Mouse (Mus musculus): ENCODE measurements around the gene Tkt. TPM values are rescaled to one million over a fixed set of nuclear protein-coding genes. Genes with fewer than 3 reads are reported as not detected.

Gene Tkt
- polyA plus RNA-seq, 1 experiment from 2014 or later, result 238 TPM

DNA sequence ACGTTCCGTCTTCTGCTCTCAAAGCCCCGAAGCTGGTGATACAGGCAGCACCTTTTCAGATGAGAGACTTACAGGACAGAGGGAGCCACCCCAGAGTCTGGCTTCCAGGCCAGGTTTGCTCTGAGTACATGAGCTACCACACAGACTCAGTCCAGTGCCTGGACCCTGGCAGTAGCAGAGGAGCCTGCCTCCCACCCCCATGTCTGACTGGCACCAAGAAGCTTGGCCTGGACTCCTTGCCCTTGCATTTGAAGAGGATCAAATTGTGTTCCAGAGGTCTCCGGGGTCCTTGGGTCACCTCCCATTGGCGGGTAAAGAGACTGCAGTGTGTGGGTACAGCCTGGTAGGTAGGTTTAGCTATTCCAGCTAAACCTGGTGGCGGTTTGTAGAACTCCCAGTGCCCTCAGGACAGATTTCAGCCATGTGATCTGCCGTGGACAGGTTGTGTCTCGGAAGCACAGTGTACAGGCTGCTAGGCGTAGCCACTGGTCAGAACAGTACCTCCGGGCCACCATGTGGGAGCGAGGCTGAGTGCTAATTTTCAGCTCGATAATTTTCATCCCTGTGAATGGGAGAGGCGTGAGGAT is 12.7 kb downstream of the Tkt start:
- Histone ChIP-seq H3K36me3 (ENCODE audit: insufficient read depth, low read length) (peaks cover 51% of the 10 kb centered on the region), H3K9me3 (replicated peaks; ENCODE audit: low read length) (no peaks in the 10 kb centered on the region), H3K27me3 (ENCODE audit: insufficient read depth, low read length) (no peaks in the 10 kb centered on the region), H3K4me3 (replicated peaks; ENCODE audit: low read depth, low read length) (no peak overlapping the region), H3K27ac (peak overlapping the region; percentile 75), H3K4me2 (ENCODE audit: low read length) (no peak overlapping the region), H3K9ac (ENCODE audit: low read depth, low read length) (no peak overlapping the region), H3K4me1 (replicated peaks; ENCODE audit: insufficient read depth, low read length) (peaks cover 4% of the 10 kb centered on the region; the same call in 1 of the 2 replicates)
- peak; percentile 42 for ATAC-seq (replicated peaks; ENCODE audit: low FRiP score, low read depth)
- no peak for TF ChIP-seq CTCF (IDR thresholded peaks at IDR 0.05; ENCODE audit: low read depth)
- DNase-seq (ENCODE audit: low spot score), result no peak
- 81% methylated on average over 13 of the region's 13 CpGs for WGBS

DNA sequence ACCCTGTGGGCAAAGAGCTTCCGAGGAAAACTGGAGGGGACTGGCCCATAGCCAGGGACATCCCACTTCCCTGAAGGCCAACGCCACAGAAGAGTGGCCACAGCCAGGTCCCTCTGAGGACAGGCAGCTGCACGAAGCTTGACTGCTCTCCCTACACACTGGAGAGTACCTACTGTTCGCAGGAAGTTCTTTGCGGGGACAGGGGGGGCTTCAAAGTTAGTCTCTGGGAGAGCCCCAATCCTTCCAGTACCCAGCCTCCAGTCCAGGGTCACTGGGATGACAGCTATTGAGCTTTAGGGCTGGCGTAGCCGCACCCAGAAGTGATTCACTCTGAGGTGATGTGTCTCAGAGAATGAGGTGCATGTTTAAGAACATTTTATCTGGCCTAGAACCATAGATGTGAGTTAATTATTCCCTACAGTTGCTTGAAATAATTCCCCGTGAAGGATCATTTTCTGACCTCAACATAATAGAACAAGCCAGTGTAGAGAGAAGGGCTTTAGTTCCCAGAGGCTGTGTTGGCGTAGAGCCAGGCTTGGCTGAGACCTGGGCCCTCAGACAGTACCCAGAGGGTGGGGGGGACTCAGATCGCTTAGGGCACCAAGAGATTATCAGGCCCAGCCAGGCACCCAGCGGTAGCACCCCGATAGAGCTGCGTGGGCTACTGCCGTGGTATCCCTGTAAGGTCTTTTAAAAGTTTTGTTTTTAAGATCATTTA is 13.5 kb downstream of the Tkt start:
- Histone ChIP-seq H3K4me3 (replicated peaks; ENCODE audit: low read depth, low read length) (no peak overlapping the region), H3K9me3 (replicated peaks; ENCODE audit: low read length) (no peaks in the 10 kb centered on the region), H3K27me3 (ENCODE audit: insufficient read depth, low read length) (no peaks in the 10 kb centered on the region), H3K4me2 (ENCODE audit: low read length) (no peak overlapping the region; the same call in 1 of the 2 replicates), H3K27ac (peak overlapping the region; percentile 75), H3K4me1 (replicated peaks; ENCODE audit: insufficient read depth, low read length) (peaks cover 4% of the 10 kb centered on the region; the same call in 1 of the 2 replicates), H3K9ac (ENCODE audit: low read depth, low read length) (no peak overlapping the region), H3K36me3 (ENCODE audit: insufficient read depth, low read length) (peaks cover 55% of the 10 kb centered on the region)
- peak; percentile 33 for DNase-seq (ENCODE audit: low spot score)
- 74% methylated on average over 14 of the region's 14 CpGs for WGBS
- peak; percentile 41 for ATAC-seq (replicated peaks; ENCODE audit: low FRiP score, low read depth)
- TF ChIP-seq CTCF (IDR thresholded peaks at IDR 0.05; ENCODE audit: low read depth), result no peak

DNA sequence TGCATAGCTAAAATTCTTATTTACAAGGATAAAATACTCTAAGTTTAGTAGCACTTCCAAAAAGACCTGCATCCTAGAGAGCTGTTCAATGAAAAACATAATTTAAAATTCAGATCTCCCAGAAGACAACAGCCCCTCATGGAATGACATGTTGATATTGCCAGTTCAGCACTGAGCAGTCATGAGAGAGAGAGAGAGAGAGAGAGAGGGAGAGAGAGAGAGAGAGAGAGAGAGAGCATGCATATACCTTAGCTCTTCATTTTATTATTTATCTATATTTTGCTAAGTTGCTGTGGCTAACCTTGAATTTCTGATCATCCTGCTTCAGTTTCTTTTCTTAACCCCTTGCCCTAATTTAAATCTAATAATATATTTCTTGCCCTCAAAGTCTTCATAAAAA is 14.2 kb downstream of the Tkt start:
- H3K27ac ChIP-seq, result no peak overlapping the region
- no peak for DNase-seq (ENCODE audit: low spot score)
- H3K4me1 ChIP-seq (replicated peaks; ENCODE audit: insufficient read depth, low read length), result peaks cover 4% of the 10 kb centered on the region; the same call in 1 of the 2 replicates
- no peaks in the 10 kb centered on the region for H3K9me3 ChIP-seq (replicated peaks; ENCODE audit: low read length)
- no peak overlapping the region for H3K9ac ChIP-seq (ENCODE audit: low read depth, low read length)
- peaks cover 62% of the 10 kb centered on the region for H3K36me3 ChIP-seq (ENCODE audit: insufficient read depth, low read length)
- no peak for ATAC-seq (replicated peaks; ENCODE audit: low FRiP score, low read depth)
- no peak for TF ChIP-seq CTCF (IDR thresholded peaks at IDR 0.05; ENCODE audit: low read depth)
- H3K27me3 ChIP-seq (ENCODE audit: insufficient read depth, low read length), result no peaks in the 10 kb centered on the region
- no peak overlapping the region for H3K4me2 ChIP-seq (ENCODE audit: low read length)
- no peak overlapping the region for H3K4me3 ChIP-seq (replicated peaks; ENCODE audit: low read depth, low read length)

DNA sequence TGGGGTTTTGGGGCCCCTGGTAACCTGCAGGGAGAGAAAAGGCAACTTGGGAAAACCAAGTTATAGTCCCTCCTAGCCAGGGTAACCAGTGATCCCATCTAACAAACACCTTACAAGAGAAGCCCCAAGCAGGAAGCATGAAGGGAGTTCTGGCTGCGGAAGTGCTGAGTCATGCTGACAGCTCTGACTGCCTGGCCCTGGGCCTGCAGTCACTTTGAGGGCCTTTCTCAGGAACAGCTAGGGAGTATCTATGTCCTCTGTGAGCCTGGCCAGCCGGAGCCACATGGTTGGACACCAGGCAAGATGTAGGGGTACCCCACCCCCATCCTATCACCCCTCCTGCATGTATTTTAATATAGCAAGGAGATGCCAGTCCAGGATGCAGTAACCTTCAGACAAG is 16.3 kb downstream of the Tkt start:
- Histone ChIP-seq H3K27me3 (ENCODE audit: insufficient read depth, low read length) (no peaks in the 10 kb centered on the region), H3K4me3 (replicated peaks; ENCODE audit: low read depth, low read length) (no peak overlapping the region), H3K9ac (ENCODE audit: low read depth, low read length) (no peak overlapping the region), H3K9me3 (replicated peaks; ENCODE audit: low read length) (no peaks in the 10 kb centered on the region), H3K27ac (no peak overlapping the region), H3K4me1 (replicated peaks; ENCODE audit: insufficient read depth, low read length) (no peaks in the 10 kb centered on the region), H3K4me2 (ENCODE audit: low read length) (no peak overlapping the region), H3K36me3 (ENCODE audit: insufficient read depth, low read length) (peaks cover 72% of the 10 kb centered on the region)
- DNase-seq (ENCODE audit: low spot score) (no peak), ATAC-seq (replicated peaks; ENCODE audit: low FRiP score, low read depth) (no peak)
- TF ChIP-seq CTCF (IDR thresholded peaks at IDR 0.05; ENCODE audit: low read depth), result no peak
- 81% methylated on average over 2 of the region's 2 CpGs for WGBS

DNA sequence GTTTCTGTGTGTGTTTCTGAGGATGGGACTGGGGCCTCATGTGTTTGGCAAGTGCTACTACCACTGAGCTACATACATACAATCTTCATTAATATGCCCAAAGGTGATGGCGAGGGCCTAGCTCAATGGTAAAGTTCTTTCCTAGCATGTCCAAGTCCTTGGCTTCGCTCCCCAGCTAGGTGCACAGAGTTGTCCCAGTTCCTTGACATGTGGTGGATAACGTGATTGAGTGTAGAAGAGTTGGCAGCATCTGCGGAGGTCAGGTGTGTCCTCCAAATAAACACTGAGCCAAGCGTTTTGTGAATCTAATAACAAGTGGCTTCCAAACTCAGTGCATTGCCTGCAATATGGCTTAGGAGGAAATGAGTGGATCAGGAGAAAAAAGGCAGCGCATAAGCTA is 18.2 kb downstream of the Tkt start:
- Histone ChIP-seq H3K9ac (ENCODE audit: low read depth, low read length) (no peak overlapping the region), H3K27me3 (ENCODE audit: insufficient read depth, low read length) (no peaks in the 10 kb centered on the region), H3K9me3 (replicated peaks; ENCODE audit: low read length) (no peaks in the 10 kb centered on the region), H3K4me3 (replicated peaks; ENCODE audit: low read depth, low read length) (no peak overlapping the region), H3K4me2 (ENCODE audit: low read length) (no peak overlapping the region), H3K27ac (no peak overlapping the region), H3K4me1 (replicated peaks; ENCODE audit: insufficient read depth, low read length) (no peaks in the 10 kb centered on the region), H3K36me3 (ENCODE audit: insufficient read depth, low read length) (peaks cover 73% of the 10 kb centered on the region)
- no peak for ATAC-seq (replicated peaks; ENCODE audit: low FRiP score, low read depth)
- no peak for DNase-seq (ENCODE audit: low spot score)
- no peak for TF ChIP-seq CTCF (IDR thresholded peaks at IDR 0.05; ENCODE audit: low read depth)
- WGBS, result 90% methylated on average over 6 of the region's 6 CpGs

DNA sequence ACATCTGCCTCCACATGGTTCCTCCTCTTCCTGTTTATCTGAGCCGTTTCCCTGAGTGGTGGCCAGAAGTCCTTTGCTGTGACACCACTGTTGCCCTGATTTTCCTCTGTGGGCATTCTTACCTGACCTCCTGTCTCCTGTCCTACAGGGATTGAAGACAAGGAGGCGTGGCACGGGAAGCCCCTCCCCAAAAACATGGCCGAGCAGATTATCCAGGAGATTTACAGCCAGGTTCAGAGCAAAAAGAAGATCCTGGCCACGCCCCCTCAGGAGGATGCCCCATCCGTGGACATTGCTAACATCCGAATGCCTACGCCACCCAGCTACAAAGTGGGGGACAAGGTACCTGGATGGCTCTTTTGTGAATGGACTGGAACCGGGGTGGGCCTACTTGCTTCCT is 19.9 kb downstream of the Tkt start:
- no peak overlapping the region for H3K4me3 ChIP-seq (replicated peaks; ENCODE audit: low read depth, low read length)
- no peaks in the 10 kb centered on the region for H3K4me1 ChIP-seq (replicated peaks; ENCODE audit: insufficient read depth, low read length)
- 89% methylated on average over 9 of the region's 9 CpGs for WGBS
- DNase-seq (ENCODE audit: low spot score) (no peak), ATAC-seq (replicated peaks; ENCODE audit: low FRiP score, low read depth) (no peak)
- no peak for TF ChIP-seq CTCF (IDR thresholded peaks at IDR 0.05; ENCODE audit: low read depth)
- no peak overlapping the region for H3K27ac ChIP-seq
- H3K9me3 ChIP-seq (replicated peaks; ENCODE audit: low read length), result no peaks in the 10 kb centered on the region
- H3K9ac ChIP-seq (ENCODE audit: low read depth, low read length), result no peak overlapping the region
- H3K27me3 ChIP-seq (ENCODE audit: insufficient read depth, low read length), result no peaks in the 10 kb centered on the region
- no peak overlapping the region for H3K4me2 ChIP-seq (ENCODE audit: low read length)
- H3K36me3 ChIP-seq (ENCODE audit: insufficient read depth, low read length), result peaks cover 83% of the 10 kb centered on the region

All from kidney, postnatal 0 days (tissue).